Mouse (Mus musculus) gastrocnemius, adult 18-20 months (tissue): ENCODE measurements around the gene Pitpnm3. TPM values are rescaled to one million over a fixed set of nuclear protein-coding genes. Genes with fewer than 3 reads are reported as not detected.
A peak's percentile ranks its signal among the peaks of the same experiment; 100 is the strongest.
"Not testable (repeated sequence)": the region's sequence is repeated elsewhere in the genome, so short reads cannot be mapped to it uniquely, and the experiment has no call there.

Source experiments
- DNase-seq: peaks from one replicate; pipeline ENCODE4 v3.0.0; 2021; ENCODE audit warnings: low spot score
- long read RNA-seq, 2 experiments: library from polyadenylated mRNA; stranded (forward); transcript quantifications; one replicate each; pipeline ENCODE4 v2.0.0; 2021
- total RNA-seq, 2 experiments: library from RNA; stranded (reverse); gene quantifications; 2 replicates each; pipeline ENCODE4 v1.2.3; 2021

Pitpnm3 gene
- total RNA-seq, result 1 to 10 TPM; 2.0 to 2.3 TPM
- long read RNA-seq, experiment 1, full-length matches to known transcripts, result 2 of 4 reads
- long read RNA-seq, experiment 1, partial matches to known transcripts, result 0 of 4 reads
- long read RNA-seq, experiment 1, other reads (novel, unspliced or antisense), result 2 of 4 reads
- long read RNA-seq, experiment 2, full-length matches to known transcripts, result 1 of 1 reads
- long read RNA-seq, experiment 2, partial matches to known transcripts, result 0 of 1 reads
- long read RNA-seq, experiment 2, other reads (novel, unspliced or antisense), result 0 of 1 reads

DNA sequence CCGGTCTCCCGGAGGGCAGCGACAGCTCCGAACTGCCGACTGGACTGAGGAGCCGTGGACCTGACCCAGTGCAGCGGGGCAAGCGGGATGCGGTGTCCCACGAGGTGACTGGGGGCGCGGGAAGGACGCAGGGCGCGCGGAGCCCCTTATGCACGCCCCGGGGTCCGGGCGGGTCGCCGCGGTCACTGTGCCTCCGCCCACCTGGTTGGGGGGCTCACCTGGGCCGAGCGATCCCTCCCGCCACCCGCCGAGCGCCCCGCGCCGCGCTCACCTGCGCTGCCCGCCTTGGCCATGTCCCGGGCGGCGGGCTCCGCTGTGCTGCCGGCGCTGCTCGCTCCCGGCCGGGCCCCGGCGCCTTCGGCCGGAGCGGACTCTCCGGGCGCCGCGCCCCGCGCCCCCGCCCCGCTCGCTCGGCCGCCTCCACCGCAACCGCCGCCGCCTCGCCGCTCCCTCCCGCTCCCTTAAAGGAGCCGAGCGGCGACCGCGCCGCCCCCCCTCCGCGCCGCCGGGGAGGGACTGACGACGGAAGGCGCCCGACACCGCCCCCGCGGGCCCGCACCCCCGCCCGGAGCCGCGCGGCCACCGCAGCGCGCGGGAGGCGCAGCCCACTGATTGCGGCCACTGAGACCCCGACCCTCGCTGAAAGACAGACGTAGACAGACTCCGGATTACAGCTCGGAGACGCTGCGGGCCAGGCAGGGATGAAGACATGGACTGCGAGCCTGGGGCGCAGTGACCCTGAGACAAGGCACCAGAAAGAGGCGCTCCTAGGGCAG is at the start of gene Pitpnm3:
Gene Pitpnm3 (minus strand): TSS at position 396 of the 776 bp plus-strand sequence.
- peak; percentile 37 for DNase-seq

DNA sequence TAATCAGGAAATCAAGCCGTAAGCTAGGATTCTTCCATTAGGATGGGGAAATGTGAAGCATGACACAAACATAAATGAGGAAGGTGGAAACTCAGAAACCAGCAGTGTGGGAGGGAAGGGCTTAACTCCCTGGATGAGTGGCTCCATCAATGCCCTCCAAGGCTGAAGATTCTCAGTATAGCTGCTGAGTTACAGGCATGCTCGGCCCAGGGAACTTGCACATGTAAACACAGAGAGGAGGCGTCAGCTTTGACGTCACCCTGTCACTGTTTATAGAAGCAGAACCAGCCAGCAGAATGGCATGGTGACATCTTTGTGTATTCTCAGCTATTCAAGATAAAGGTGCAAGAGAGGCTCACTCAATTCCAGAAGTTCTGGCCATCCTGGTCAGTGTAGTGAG is 48.7 kb upstream of the Pitpnm3 start:
- DNase-seq, result no peak

DNA sequence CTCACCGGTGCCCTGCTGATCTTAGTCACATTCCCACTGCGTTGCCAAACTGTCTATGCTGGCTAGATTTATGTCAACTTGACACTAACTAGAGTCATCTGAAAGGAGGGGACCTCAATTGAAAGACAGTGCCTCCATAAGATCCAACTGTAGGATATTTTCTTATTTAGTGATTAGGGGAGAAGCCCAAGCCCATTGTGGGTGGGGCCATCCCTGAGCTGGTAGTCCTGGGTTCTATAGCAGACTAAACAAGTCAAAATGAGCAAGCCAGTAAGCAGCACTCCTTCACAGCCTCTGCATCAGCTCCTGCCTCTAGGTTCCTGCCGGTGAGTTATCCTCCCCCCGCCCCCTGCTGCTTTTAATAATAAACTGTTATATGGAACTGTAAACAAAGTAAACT is 45.6 kb upstream of the Pitpnm3 start:
- no peak for DNase-seq

DNA sequence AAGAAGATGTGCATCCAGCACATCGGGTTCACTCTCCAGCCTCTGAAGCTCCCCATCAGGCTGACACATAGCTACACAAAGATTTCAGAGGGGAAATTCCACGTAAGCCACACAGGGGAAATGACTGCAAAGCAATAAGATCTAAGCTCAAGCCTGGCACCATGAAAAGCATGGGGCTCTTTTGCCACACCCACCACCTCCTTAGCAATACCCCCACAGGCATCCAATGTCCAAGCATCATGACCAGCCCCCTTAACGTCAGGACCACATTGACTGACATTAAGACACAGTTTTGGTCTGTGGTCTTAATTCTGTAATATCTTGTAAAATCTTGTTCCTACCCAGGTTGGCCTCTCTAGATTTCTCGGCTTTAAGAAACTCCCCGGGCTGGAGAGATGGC is 45.0 kb upstream of the Pitpnm3 start:
- no peak for DNase-seq

DNA sequence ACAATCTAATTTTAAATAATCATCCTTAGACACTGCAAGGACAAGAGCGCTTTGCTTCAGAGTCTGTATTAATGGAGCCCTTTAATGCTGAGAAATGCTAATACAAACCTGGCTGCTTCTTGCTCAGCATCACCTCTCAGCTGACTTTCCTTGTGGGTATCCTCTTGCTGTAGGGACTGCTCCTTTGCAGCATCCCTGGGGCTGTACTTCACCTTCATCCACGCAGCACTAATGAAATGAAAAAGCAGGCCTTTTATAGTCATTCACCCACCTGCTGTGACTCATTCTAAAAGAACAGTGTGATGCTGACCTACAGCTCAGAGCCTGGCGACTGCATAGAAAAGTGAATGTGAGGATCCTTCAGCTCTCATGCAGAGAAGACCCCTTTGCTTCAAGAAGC is 41.0 kb upstream of the Pitpnm3 start:
- DNase-seq, result no peak

DNA sequence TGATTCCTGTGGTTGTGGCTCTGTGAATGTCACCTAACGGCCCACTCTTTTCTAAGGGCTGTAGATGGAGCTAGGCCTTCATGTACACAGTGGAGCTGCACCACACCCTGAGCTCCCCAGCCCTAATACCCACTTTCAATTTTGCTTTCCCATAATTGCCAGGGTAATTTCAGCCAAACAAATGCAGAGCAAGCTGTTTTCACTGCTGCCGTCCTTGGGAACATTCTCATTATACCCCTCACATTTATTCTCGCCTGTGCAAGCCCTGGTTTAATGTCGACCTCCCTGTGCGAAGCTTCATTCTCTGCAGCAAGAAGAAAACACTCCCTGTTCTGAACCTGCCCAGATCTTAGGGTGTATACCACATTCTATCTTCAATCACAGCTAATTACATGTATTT is 40.4 kb upstream of the Pitpnm3 start:
- no peak for DNase-seq

DNA sequence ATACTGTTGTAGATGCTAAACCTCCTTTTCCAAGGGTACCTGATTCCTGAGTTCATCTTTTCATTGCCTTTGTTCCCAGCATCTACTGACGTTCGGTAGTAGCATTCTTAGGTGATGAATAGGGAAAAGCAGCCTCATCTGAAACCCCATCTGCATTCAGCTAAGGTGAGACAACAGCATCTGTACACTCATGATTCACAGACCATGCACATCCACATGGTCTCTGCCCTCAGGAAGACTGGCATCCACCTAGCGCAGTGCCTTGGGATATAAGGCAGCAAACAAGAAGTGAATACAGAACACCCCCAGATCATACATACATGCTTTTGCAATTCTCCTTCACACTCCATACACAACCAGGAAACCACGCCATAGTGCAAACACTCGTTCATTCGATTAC is 39.1 kb upstream of the Pitpnm3 start:
- DNase-seq, result no peak

DNA sequence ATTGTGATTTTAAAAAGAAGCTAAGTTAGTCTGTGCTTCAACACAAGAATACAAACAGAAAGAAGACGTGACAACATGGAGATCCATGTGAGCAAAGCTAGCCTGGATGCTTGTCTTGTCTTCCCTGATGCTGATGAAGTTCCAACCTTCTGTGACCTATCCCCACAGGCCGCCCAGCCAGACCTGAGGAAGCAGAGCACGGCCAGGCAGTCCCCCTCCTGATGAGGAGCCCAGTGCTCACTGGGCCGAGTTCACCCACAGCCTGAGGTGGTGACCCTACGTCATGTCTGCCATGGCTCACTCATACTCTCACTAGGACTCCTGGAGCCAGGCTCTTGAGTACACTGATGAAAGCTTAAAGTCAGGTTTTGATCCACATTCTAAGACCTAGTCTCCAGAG is 37.9 kb upstream of the Pitpnm3 start:
- no peak for DNase-seq

DNA sequence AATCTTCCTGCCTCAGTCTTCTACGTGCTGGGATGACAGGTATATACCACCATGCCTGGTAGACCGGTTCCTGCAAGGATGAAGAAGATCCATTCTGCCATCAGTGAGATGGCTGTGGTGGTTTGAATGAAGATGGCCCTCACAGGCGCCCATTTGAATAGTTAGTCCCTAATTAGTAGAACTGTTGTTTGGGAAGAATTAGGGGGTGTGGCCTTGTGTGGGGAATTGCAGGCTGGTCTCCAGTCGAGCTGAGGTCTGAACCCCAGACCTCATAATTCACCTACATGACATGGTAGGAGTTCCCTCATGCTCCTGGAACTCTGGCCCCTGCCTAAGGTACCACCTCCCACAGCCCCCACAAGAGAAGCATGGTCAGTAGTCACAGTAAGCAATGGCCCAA is 36.3 kb upstream of the Pitpnm3 start:
- DNase-seq, result not testable (repeated sequence)

DNA sequence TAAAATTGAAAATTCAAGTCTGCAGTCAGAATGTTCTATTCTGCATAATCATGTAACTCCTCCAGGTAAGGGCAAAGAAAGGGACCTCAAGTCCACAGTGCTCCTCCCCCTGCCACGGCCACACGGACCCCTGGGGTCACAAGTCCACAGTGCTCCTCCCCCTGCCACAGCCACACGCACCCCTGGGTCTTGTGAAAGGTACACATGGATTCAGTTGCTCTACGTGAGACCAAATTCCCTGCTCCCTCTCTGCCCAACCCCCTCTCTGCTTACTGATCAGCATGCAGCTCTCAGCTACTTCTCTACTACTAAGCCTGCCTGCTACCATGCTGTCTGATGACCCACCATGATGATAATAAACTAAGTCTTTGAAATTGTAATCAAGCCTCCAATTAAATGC is 34.3 kb upstream of the Pitpnm3 start:
- no peak for DNase-seq

DNA sequence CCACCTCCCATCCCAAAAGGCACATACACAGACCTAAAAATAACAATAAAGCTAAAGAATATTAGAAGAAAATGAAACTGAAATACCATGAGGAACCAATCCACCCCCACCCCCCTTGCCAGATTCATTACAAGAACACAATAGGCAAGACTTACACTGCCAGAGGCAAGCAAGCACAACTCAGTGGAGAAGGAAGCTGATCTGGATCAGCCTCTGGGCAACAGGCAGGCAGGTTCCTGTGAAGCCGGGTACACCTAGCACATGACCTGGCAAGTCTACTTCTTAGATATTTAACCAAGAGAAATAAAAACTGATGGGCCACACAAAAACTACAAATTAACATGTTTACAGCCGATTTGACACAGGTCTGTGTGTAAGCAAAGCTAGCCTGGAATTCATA is 27.6 kb upstream of the Pitpnm3 start:
- DNase-seq, result no peak

DNA sequence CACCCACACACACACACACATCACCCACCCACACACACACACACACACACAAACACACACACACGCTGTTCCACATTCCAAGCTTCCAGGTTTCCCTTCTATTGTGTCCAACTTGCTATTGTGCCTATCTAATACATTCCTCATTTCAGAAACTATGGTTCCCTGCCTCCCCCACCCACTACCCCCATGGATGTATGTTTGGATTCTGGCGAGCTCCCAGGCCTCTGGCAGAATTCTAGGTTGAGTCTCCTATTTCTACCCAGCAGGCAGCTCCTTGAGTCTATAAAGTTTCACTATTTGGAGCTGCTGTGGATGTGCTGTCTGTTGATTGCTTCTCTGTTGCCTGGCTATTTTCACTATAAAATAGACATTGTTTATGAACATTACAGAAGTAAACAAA is 21.0 kb upstream of the Pitpnm3 start:
- DNase-seq, result no peak

DNA sequence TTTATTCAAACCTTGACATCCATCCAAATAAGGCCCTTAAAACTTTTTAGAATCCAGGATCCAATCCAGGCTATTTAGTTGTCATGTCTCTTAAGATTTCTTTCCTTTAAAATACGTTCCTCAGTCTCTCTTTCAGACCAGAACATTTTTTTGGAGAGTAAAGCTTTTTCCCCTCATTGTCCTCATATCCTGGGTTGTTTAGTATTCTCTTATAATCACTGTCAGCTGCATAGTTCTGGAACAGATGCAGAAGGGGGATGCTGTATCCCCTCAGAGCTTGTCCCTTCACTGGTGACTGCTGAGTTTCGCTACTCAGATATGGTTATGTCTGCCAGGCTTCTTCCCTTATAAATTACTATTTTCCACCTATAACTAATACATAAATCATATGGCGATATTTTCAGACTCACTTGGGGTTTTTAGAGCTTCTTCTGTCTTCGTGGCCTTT is 20.4 kb upstream of the Pitpnm3 start:
- DNase-seq, result no peak

DNA sequence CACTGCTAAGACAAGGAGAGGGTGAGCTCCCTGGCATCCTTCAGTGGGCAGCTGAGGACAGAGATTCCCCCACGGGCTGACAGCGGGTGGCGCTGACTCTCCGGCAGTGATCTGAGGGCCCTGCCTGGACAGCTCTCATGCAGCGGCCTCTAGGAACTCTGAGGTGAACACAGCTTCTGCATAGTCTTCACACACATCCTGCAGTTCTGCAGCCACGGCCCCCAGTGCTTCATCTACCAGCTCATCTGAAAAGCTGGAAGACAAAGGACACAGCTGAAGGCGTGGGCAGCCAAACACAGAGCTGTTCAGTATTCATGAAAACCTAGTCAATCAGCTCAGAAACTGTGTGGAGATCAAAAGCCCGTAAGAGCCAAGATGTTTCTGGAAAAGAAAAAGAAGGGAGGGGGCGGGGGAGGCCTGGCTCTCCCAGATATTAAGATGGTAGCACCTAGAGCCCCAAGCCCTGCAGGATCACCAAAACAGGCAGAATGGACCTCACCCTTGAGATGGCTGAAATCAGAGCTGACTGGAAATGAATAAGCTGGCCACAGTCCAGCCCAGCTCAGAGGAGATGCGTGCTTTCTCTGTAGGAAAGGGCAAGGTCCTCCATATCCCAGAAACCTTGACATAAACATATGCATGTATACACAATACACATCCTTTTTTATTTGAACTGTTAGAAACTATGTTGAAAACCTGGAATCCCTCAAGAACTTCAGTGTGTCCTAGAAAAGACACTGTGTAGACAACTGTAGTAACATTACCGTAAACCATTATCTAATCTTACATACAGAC is 19.8 kb upstream of the Pitpnm3 start:
- no peak for DNase-seq

DNA sequence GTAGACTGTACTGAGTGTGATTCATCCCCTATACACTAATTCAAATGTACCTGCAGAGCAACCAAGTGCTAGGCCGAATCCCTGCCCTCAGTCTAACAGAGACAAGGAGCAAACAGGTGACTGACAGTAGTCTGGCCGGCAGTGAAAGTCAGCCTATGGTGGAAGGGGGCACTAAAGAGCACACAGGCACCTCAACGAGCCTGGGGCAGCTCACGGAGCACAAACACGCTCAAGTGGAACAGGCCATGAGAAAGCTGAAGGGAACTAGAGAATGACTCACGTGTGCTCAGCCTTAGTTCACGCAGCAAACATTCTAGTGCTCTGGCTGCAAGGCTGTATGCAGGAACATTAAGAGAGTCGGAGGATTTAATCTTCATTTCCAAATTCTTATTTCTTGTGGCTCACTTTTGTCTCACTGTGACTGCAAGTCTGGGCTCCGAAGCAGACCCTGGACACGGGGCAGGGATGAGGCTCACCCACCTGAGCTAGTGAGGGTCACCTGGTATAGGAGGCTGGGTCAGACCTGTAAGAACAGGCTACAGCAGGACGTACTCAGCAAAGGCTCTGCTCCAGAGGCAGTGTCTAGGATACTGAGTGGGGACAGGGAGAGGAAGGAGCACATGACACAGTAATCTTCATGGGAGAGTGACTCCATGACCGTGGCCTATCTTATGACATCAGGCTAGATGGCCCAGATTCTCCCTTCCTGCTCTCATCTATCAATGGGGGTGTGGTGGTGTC is 17.7 kb upstream of the Pitpnm3 start:
- DNase-seq, result no peak

DNA sequence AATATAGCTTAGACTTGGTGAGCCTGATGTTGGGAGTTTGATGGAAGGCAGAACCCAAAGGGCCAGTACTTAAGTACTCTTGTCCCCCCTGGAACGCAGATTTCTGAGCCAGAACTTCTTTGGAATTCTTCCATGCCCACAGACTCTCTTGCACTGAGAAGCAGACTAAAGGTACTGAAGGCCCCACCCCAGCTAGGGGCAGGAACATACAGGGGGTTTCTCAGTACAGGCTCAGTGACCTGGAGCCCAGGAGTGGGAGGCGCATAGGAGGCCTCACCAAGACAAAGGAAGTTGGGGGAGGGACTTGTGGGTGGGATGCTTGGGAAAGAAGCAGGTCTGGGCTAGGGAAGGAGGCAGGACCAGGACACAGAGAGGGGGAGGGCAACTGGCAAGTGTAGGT is 15.5 kb upstream of the Pitpnm3 start:
- no peak for DNase-seq

DNA sequence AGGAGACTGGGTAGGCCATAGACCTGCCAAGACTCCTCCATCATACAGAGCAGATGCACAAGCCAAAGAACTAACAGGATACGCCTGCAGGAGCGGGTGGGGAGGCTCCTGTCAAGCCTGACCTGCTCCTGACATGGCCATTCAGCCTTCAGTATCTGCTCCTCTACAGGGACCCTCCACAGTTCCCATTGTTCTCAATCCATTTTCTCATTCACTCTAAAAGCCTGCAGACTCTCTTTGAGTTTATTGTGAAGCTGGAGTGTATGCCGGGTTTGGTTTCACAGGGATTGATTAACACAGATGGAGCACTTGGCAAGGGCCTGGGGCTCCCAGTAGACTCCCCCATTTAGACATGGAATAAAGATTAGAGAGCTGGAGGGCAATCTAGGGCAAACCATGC is 12.3 kb upstream of the Pitpnm3 start:
- DNase-seq, result no peak

DNA sequence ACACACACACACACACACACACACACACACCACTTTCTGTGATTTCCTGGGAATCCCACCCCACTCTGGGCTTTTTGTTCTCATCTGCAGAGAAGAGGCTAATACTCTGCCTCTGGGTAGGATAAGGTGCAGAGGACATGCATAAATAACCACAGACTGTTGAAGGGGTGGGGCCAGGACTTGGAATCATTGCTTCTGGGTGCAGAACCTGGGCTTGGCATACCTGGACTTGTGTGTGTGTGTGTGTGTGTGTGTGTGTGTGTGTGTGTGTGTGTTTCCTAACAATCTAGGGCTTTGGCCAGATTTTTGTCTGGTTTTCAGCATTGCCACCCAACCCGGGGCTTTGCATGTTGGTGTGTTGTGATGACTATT is 10.3 kb upstream of the Pitpnm3 start:
- DNase-seq, result no peak

DNA sequence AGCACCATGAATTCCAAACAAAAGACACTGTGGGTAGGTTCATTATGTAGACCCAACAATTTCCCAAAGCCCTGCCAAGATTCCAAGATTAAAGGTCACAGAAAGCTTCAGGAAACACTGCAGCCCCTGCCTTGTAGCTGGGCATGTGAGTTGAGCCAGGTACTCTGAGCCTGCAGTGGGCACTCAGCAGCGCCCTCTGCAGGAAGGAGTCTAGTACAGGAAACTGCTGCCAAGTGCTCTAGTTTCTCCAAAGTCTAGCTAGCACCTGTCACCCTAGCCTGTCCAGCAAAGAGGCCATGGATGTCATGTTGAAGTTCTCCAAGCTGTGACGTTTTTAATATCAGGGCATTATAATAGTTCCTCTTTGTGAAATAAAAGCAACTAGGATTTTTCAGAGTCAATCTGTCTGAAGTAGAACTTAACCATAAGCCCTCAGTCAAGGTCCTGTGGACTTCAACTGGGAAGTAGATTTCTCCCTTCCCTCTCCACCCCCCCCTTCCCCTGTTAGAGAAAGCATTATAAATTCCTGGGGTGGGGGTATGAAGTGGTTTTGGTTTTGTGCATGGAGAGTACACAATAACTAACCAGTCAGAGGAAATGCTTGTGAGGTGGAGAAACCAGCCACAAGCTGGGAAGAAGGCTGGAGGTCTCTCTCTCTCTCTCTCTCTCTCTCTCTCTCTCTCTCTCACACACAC is 9.8 kb upstream of the Pitpnm3 start:
- DNase-seq, result peak; percentile 66

DNA sequence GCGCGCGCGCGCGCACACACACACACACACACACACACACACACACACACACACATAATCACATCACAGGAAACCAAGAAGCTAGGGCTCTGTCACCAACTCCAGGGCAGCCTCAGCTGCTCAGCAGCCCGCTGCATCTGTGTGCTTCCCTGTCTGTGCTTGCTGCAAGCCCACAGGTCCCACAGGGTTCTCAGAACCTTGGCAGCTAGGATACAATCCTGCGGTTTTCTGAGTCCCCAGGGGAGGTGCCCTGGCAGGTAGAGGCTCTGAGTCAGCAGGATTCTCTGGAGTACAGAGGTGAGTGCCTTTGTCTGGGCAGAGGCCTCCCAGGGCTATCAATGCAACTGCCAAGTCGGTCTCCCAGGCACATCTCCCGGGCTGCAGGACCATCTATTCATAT is 7.3 kb upstream of the Pitpnm3 start:
- no peak for DNase-seq

DNA sequence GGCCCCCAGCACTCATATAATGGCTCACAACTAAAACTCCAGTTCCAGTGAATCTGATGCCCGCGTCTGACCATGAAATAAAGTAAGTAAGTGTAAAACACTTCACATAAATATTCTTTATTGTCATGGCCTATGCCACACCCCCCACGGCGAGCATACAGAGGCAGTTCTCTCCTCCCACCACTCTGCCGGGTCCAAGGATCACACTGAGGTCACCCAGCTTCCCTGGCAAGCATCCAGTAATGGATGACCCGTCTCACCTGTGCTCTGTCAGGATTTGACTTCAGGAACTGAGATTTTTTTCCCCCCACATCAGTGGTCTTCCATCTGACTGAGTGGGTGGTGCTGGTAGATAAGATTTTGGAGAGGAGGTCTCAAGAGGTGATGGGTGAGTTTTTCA is 4.6 kb upstream of the Pitpnm3 start:
- DNase-seq, result no peak
